Mouse (Mus musculus): ENCODE results near the gene Podnl1.

DNA sequence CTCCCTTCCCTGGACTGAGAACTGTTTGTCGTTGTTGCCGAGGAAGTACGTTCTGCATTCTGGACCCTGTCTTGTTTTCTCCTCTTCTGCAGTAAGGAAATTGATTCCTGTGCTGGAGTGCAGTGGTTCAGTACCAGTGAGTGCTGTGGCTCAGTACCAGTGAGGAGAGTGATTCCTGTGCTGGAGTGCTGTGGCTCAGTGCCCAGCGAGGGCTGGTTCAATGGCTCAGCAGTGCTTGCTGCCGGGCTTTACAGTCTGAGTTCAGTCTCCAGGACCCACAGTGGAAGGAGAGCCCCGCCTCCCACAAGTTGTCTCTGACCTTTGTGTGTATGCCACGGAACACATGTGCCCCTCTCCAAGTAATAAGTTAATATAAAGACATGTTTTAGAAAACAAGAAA, 38.6 kb upstream of the Podnl1 start:
- no peak for TF ChIP-seq CTCF (IDR thresholded peaks at IDR 0.05; ENCODE audit: borderline replicate concordance, extremely low read depth, insufficient read depth, insufficient read length)
- TF ChIP-seq POLR2A (IDR thresholded peaks at IDR 0.05; ENCODE audit: borderline replicate concordance, extremely low read depth, insufficient read depth, insufficient read length, poor library complexity, severe bottlenecking): no peak
